Mouse (Mus musculus) lung, postnatal 0 days (tissue): ENCODE results near the gene Gm10912. TPM values are rescaled to one million over a fixed set of nuclear protein-coding genes. Genes with fewer than 3 reads are reported as not detected.
"Not testable (repeated sequence)": the region's sequence is repeated elsewhere in the genome, so short reads cannot be mapped to it uniquely, and the experiment has no call there.

Experiments used
- ATAC-seq: fragments of 200-750 bp; cut with Nextera tagmentation; 2 replicates; pipeline ENCODE4 v1.8.0; 2017; ENCODE audit warnings: moderate library complexity
- DNase-seq: peaks from one replicate; pipeline ENCODE4 v3.0.0-alpha.2; 2016; ENCODE audit warnings: low spot score
- H3K27ac ChIP-seq: fragments of 300-500 bp; sonication (generic); 2 replicates; pipeline ENCODE4 v1.5.1; 2014; ENCODE audit warnings: antibody characterized with exemption, mild to moderate bottlenecking, low read length, mixed read lengths
- H3K27me3 ChIP-seq: fragments of 300-500 bp; sonication (generic); replicated peaks from 2 replicates; pipeline ENCODE4 v1.6.1; 2014; ENCODE audit warnings: low read length, mixed read lengths; ENCODE audit not compliant: insufficient read depth
- H3K36me3 ChIP-seq: fragments of 300-500 bp; sonication (generic); 2 replicates; pipeline ENCODE4 v1.6.1; 2014; ENCODE audit warnings: low read length, mixed read lengths; ENCODE audit not compliant: insufficient read depth
- H3K4me1 ChIP-seq: fragments of 300-500 bp; sonication (generic); 2 replicates; pipeline ENCODE4 v1.6.1; 2014; ENCODE audit warnings: antibody characterized with exemption, low read depth, low read length, mixed read lengths; ENCODE audit not compliant: insufficient read depth
- H3K4me2 ChIP-seq: fragments of 300-500 bp; sonication (generic); replicated peaks from 2 replicates; pipeline ENCODE4 v1.6.1; 2014; ENCODE audit warnings: low read depth, mild to moderate bottlenecking, low read length, moderate library complexity, mixed read lengths
- H3K4me3 ChIP-seq: fragments of 300-500 bp; sonication (generic); 2 replicates; pipeline ENCODE4 v1.5.1; 2014; ENCODE audit warnings: low read depth, low read length
- H3K9ac ChIP-seq: fragments of 300-500 bp; sonication (generic); replicated peaks from 2 replicates; pipeline ENCODE4 v1.6.1; 2014; ENCODE audit warnings: low read depth, mild to moderate bottlenecking
- H3K9me3 ChIP-seq: fragments of 300-500 bp; sonication (generic); 2 replicates; pipeline ENCODE4 v1.6.1; 2016; ENCODE audit warnings: low read length, mixed read lengths
- CTCF ChIP-seq: IDR thresholded peaks from 2 replicates; pipeline ENCODE4 v1.5.1; 2016; ENCODE audit warnings: antibody characterized with exemption, mild to moderate bottlenecking
- EP300 ChIP-seq: IDR thresholded peaks from 2 replicates; pipeline ENCODE4 v1.6.1; 2016; ENCODE audit warnings: antibody characterized with exemption, mild to moderate bottlenecking, control low read depth
- WGBS: fragments of 180-500 bp; shearing (Covaris S2); extraction: QIAGEN DNeasy Blood & Tissue Kit; methylation state at CpG from one replicate; pipeline ENCODE4 v1.1.7; 2014; 5-methylcytosine and 5-hydroxymethylcytosine counted together
- polyA plus RNA-seq: library from polyadenylated mRNA; unstranded; fragments of >200 nt; fragmentation: Nextera tagmentation; extraction: Ambion mirVana; gene quantifications from 2 replicates; pipeline ENCODE4 v1.2.1, GENCODE M21; 2015

Gm10912 gene
- polyA plus RNA-seq, 1 experiment from 2014 or later = not detected

DNA sequence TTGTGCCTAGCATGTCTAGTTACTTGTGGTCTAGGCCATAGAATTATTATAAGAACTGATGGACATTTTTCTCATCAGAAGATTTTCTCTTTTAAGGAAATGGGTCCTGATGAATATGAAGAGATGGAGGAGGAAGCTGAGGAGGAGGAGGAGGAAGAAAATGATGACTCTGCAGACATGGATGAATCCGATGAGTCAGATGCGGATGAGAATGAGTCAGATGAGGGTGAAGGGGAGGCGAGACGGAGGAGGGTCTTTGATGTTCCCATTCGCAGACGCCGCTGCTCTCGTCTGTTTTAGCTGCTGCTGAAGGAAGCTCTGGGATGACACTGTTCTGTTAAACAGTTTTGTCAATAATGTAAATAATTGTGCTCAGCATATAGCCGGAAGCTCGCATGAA, 5.8 kb upstream of the Gm10912 start:
- Histone ChIP-seq H3K4me3 (no peak overlapping the region), H3K4me1 (no peaks in the 10 kb centered on the region), H3K4me2 (no peak overlapping the region), H3K9ac (no peak overlapping the region), H3K9me3 (no peaks in the 10 kb centered on the region), H3K27me3 (no peaks in the 10 kb centered on the region), H3K27ac (no peak overlapping the region), H3K36me3 (peaks cover 26% of the 10 kb centered on the region; the same call in 1 of the 2 replicates)
- ATAC-seq (no peak; the same call in 1 of the 2 replicates), DNase-seq (no peak)
- no peak for TF ChIP-seq CTCF
- no peak for TF ChIP-seq EP300
- WGBS = 52% methylated on average over 10 of the region's 10 CpGs

DNA sequence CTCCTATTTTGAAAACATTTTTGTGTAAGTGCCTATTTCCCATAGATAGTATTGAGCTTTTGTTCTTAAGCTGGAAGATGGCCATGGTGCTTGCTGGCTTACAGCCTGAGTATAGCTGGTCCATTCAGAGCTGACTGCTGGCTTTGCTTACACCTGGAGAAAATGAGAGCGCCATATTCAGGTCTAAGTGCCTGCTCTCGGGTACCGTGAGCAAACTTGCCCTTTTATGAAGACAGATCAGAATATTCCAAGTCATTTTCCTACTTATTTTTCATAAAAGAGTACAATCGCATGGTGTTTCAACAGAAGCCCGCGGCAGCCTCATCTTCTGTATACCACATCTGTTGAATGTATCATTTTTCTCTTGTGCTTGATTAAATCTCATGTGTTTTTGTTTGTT, 4.6 kb upstream of the Gm10912 start:
- DNase-seq = no peak
- H3K4me3 ChIP-seq = no peak overlapping the region
- no peaks in the 10 kb centered on the region for H3K9me3 ChIP-seq
- no peak for ATAC-seq
- no peak for TF ChIP-seq CTCF
- TF ChIP-seq EP300 = no peak
- H3K4me1 ChIP-seq = no peaks in the 10 kb centered on the region
- no peak overlapping the region for H3K9ac ChIP-seq
- 95% methylated on average over 6 of the region's 6 CpGs for WGBS
- H3K36me3 ChIP-seq = peaks cover 22% of the 10 kb centered on the region; the same call in 1 of the 2 replicates
- no peaks in the 10 kb centered on the region for H3K27me3 ChIP-seq
- H3K4me2 ChIP-seq = no peak overlapping the region
- H3K27ac ChIP-seq = no peak overlapping the region

DNA sequence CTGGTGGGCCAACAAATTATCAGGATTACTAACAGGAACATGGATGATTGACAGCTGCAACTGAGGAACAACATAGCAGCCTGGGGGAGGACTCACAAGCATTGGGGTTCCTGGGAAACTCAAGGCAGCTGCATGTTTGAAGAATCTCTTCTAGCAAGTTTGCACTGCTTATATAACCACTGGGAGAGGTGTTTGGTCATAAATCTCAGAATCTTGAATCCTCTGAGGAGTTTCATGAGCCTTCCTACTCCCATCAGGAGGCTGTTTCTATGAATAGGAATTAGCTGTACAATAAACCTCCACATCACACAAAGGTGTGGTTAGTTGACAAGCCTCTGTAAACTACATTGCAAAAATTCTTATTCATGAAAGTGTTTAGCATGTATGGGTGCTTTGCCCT, 3.0 kb upstream of the Gm10912 start:
- H3K27me3 ChIP-seq = no peaks in the 10 kb centered on the region
- no peak for DNase-seq
- no peak for TF ChIP-seq CTCF
- no peak for TF ChIP-seq EP300
- H3K4me3 ChIP-seq = no peak overlapping the region
- H3K36me3 ChIP-seq = peaks cover 22% of the 10 kb centered on the region; the same call in 1 of the 2 replicates
- H3K4me1 ChIP-seq = no peaks in the 10 kb centered on the region
- H3K27ac ChIP-seq = no peak overlapping the region
- ATAC-seq = no peak
- no peak overlapping the region for H3K4me2 ChIP-seq
- H3K9me3 ChIP-seq = no peaks in the 10 kb centered on the region
- no peak overlapping the region for H3K9ac ChIP-seq

DNA sequence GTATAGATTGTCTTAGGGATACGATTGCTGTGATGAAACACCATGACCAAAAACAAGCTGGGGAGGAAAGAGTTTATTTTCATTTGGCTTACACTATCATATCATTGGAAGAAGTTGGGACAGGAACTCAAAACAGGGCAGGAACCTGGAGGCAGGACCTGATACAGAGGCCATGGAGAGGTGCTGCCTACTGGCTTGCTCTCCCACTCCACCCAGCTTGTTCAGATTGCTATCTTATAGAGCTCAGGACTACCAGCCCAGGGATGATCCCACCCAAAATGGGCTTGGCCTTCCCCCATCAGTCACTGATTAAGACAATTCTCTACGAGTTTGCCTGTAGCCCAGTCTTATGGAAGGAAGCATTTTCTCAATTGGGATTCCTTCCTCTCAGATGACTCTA, 1.5 kb upstream of the Gm10912 start:
- Histone ChIP-seq H3K27ac (no peak overlapping the region), H3K9me3 (no peaks in the 10 kb centered on the region), H3K4me1 (no peaks in the 10 kb centered on the region), H3K4me3 (no peak overlapping the region), H3K36me3 (peaks cover 18% of the 10 kb centered on the region; the same call in 1 of the 2 replicates), H3K4me2 (no peak overlapping the region), H3K27me3 (no peaks in the 10 kb centered on the region), H3K9ac (no peak overlapping the region)
- DNase-seq (no peak), ATAC-seq (no peak)
- WGBS = 75% methylated on average over 2 of the region's 2 CpGs
- TF ChIP-seq EP300 (no peak), CTCF (no peak)

DNA sequence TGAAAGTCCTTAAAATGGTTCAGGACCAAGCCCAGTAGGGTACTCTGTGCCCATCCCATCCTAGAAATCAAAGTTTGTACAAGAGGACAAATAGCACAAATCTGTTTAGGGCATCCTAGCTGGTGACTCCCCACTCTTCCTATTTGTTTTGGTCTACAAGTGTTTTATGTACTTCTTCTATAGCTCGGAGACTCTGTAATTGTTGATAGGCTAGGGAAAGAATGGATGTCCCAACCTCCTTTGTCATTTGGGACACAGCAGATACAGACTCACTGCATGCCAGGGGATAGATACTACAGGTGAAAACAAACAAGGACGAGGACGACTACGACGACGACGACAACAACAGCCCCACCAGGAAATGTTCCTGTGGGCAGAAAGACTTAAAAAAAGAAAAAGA, 2.8 kb downstream of the Gm10912 start, which contains the start of gene Gm10799:
TSS of gene Gm10799 (minus strand) at position 101 of the 400 bp plus-strand sequence.
- not testable (repeated sequence) for H3K27me3 ChIP-seq, H3K4me3 ChIP-seq, H3K36me3 ChIP-seq, DNase-seq, H3K27ac ChIP-seq, ATAC-seq, H3K9me3 ChIP-seq, H3K4me1 ChIP-seq, H3K9ac ChIP-seq, H3K4me2 ChIP-seq
- WGBS = 49% methylated on average over 7 of the region's 7 CpGs

DNA sequence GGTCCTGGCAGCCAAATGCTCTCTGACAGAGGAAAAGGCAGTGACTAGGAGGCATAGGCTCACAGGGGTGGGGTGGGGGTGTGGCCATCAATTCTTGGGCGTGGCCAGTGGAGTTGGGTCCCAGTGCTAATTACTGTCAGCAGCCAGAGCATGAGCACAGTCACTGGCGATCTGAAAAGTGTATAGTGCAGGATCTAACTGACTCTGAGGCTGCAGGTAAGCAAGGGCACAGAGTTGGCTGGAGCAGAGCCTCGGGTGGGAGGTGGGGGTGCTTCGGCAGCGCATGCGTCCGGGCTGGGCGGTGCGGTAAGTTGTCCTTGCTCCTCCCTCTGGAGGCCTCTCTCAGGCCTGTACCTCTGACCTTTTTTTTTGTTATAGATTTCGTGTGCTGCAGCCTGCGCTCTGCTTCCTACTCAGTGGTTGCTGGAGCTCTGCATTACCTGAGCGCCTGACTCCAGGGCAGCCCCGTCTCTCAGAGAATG, 4.1 kb downstream of the Gm10912 start, which contains the start of gene Cd59b:
TSS of gene Cd59b (plus strand) at position 146 of the 482 bp plus-strand sequence.
- H3K36me3 ChIP-seq = no peaks in the 10 kb centered on the region
- no peak within 1 kb of the TSS for H3K27ac ChIP-seq
- WGBS = 9% methylated on average over 13 of the region's 13 CpGs
- H3K4me2 ChIP-seq = peak within 1 kb of the TSS; percentile 48
- H3K9ac ChIP-seq = no peak within 1 kb of the TSS
- DNase-seq (peak; percentile 65), ATAC-seq (peak; percentile 91)
- H3K4me1 ChIP-seq = no peaks in the 10 kb centered on the region
- H3K27me3 ChIP-seq = no peaks in the 10 kb centered on the region
- peak within 1 kb of the TSS; percentile 27 for H3K4me3 ChIP-seq
- no peaks in the 10 kb centered on the region for H3K9me3 ChIP-seq
- no peak for TF ChIP-seq EP300
- no peak for TF ChIP-seq CTCF

DNA sequence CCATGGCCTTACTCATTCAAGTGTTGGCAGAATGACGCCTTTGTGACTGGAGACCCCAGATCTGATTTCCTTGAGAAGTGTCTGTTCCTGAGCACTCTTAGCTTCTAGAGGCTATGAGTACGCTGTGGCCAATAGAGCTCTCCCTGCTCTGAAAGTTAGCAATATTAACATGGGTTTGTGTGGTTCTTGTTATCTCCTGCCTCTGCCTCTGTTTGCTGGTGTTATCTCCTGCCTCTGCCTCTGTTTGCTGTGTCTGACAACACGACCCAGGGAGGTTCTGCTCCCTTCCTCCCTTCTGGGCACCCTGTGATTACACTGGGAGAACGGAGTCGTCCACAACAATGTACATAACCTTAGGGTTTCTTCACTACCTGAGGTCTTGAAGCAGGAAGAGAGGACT, 12.7 kb downstream of the Gm10912 start:
- 42% methylated on average over 4 of the region's 5 CpGs for WGBS
- H3K9me3 ChIP-seq, H3K4me3 ChIP-seq, H3K27ac ChIP-seq, H3K36me3 ChIP-seq, H3K4me2 ChIP-seq, ATAC-seq, H3K4me1 ChIP-seq, DNase-seq, H3K9ac ChIP-seq, H3K27me3 ChIP-seq: not testable (repeated sequence)

DNA sequence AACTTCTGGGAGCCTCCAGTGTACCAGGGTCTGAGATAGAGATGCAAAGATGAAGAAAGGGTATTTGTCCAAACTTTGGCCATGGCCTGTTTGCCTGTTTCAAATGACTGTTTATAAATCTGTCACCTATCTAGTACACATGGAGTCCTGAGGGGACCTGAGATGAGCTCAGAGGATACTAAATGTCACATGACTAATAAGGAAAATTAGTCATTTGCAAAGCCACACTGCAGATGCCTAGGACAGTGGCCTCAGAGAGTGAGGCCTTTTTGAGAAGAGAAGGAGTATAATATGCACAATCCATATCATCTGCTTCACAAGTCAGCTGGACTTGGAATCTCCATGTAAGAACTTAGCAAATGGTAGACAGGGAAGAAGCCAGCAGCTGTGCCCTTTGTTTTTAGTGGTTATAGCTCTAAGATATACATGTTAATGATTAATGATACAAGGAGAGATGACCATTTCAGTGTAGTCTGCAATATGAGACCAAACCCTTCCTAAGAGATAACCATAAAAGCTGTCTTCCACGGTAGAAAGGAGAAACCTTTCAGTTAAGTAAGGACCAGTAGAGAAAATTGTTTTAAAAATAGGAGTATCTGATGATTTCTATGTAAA, 15.9 kb downstream of the Gm10912 start:
- H3K4me1 ChIP-seq, H3K36me3 ChIP-seq, H3K27ac ChIP-seq, DNase-seq, H3K27me3 ChIP-seq, H3K4me2 ChIP-seq, ATAC-seq, H3K4me3 ChIP-seq, H3K9ac ChIP-seq, H3K9me3 ChIP-seq: not testable (repeated sequence)
- WGBS = no CpG with 5 or more reads among the region's 1 CpGs
